Mouse (Mus musculus) cerebellum, adult 2 months (tissue): ENCODE results near the gene Cd9. TPM values are rescaled to one million over a fixed set of nuclear protein-coding genes. Genes with fewer than 3 reads are reported as not detected.

Experiments
- DNase-seq, 2 experiments: peaks; one replicate each; pipeline ENCODE4 v3.0.0; 2021
- H3K27ac ChIP-seq: fragments of 200-500 bp; 2 replicates; pipeline ENCODE4 v1.5.1; 2012; ENCODE audit warnings: low read length, control low read depth, inconsistent platforms; ENCODE audit not compliant: insufficient read depth
- H3K27me3 ChIP-seq: fragments of 200-500 bp; 2 replicates; pipeline ENCODE4 v1.6.1; 2012; ENCODE audit warnings: inconsistent platforms, mild to moderate bottlenecking, low read length, moderate library complexity; ENCODE audit not compliant: control insufficient read depth, insufficient read depth
- H3K4me1 ChIP-seq: fragments of 200-500 bp; 2 replicates; pipeline ENCODE4 v1.6.1; 2011; ENCODE audit warnings: low read length; ENCODE audit not compliant: control insufficient read depth, insufficient read depth
- H3K4me3 ChIP-seq: fragments of 200-500 bp; replicated peaks from 2 replicates; pipeline ENCODE3; 2011; ENCODE audit warnings: mild to moderate bottlenecking, low read depth, low read length, control low read depth; ENCODE audit not compliant: insufficient read depth
- CTCF ChIP-seq: fragments of 200-500 bp; IDR thresholded peaks from 2 replicates; pipeline ENCODE4 v1.5.1; 2011; ENCODE audit warnings: low read depth, mild to moderate bottlenecking, control low read depth, low read length, moderate library complexity, borderline replicate concordance; ENCODE audit not compliant: insufficient read depth
- POLR2A ChIP-seq: fragments of 200-500 bp; IDR thresholded peaks from 2 replicates; pipeline ENCODE4 v1.6.1; 2011; ENCODE audit warnings: low read length, control low read depth, borderline replicate concordance; ENCODE audit not compliant: insufficient read depth
- WGBS: fragments of 180-500 bp; shearing (Covaris S2); methylation state at CpG from one replicate; pipeline ENCODE4 v1.1.7; 2018; 5-methylcytosine and 5-hydroxymethylcytosine counted together
- polyA plus RNA-seq: library from polyadenylated mRNA; depleted of rRNA; stranded (reverse); fragments of >200 nt; gene quantifications from 2 replicates; pipeline ENCODE4 v1.2.3, GENCODE M21; 2012

Cd9 gene
- polyA plus RNA-seq, 1 experiment: 96.9 TPM

DNA sequence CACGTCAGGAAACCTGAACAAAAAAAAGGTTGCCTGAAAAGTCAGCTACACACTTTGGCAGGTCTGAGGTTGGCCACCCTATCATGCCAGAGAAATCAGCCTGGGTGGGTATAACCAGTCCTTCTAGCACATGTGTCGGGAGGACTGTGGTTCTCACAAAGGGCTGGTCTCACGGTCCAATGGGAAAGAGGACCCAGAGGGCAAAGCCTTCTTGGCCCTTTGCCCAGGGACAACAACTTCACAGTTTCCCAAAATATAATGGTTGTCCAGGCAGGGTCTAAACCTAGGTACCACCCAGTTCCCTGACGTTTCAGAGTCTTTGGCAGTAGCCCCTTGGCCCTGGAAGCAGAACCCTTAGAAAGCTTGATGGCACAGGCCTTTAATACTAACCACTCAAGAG is 25.4 kb downstream of the Cd9 start:
- no peak overlapping the region for H3K27ac ChIP-seq
- TF ChIP-seq CTCF (no peak), POLR2A (no peak)
- H3K27me3 ChIP-seq: no peaks in the 10 kb centered on the region
- H3K4me3 ChIP-seq: no peak overlapping the region
- WGBS: 83% methylated on average over 4 of the region's 4 CpGs
- DNase-seq: no peak
- peaks cover 6% of the 10 kb centered on the region; the same call in 1 of the 2 replicates for H3K4me1 ChIP-seq

DNA sequence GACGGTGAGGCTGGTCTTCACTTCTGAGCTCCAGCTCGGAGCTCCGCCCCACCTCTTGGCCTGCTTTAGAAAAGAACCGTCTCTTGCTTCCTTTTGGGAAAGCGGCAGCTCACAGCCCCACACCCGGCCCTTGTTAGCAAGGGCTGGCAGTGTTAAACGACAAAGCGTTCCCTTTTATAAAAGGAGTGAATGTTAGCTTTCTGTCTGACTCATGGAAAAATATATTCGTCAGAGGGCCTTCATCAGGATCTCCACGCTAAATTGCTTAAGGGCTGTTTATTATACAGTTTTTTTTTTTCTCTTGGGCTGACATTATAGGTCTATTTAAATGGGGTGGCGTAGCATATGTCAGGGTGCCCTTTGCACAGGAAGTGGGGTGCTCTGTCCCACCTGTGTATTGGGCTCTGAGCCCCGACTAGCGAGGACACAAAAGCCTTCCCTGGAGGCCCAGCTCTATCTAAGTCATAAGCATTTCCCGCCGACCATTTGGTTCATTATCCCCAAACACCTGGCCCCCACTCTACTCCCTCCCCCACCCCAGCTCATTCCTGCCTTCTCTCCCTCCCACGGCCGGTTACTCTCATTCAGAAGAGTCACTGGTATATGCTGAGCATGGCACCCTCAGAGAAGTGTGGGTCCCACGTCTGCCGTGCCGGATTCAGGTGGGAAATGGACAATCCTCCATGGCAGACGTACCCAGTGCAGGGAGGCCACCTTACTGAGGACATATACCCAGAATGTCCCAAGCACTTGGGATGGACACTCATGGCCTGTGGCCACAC is 26.2 kb downstream of the Cd9 start:
- Histone ChIP-seq H3K4me1 (peaks cover 6% of the 10 kb centered on the region; the same call in 1 of the 2 replicates), H3K4me3 (no peak overlapping the region), H3K27ac (no peak overlapping the region), H3K27me3 (no peaks in the 10 kb centered on the region)
- TF ChIP-seq POLR2A (no peak), CTCF (no peak)
- DNase-seq: no peak
- 80% methylated on average over 21 of the region's 21 CpGs for WGBS

DNA sequence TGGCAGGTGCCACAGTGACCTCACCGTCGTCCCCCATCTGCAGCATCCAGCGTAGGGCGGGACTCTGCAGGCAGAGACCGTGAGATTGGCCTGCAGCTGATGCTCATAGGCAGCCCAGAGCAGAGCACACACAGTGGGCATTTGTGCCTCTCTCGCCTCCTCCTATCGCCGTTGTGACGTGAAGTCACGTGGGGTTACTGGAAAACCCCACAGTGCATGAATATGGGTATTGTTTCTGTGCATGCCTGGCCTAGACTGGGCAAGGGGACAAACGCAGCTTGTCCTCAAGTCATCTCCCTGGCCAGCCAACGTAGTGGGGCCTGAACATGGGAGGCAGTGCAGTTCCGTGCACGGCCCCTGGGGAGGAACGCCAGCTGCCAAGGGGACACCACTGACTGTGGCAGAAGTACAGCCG is 27.3 kb downstream of the Cd9 start:
- Histone ChIP-seq H3K27me3 (no peaks in the 10 kb centered on the region), H3K4me3 (peak overlapping the region; percentile 19), H3K4me1 (peaks cover 6% of the 10 kb centered on the region; the same call in 1 of the 2 replicates), H3K27ac (no peak overlapping the region)
- WGBS: 25% methylated on average over 16 of the region's 16 CpGs
- DNase-seq: peak; percentile 37 to 62
- TF ChIP-seq POLR2A (no peak), CTCF (0 out of 2 replicates have a peak, but pooled peaks have one; percentile 23)

DNA sequence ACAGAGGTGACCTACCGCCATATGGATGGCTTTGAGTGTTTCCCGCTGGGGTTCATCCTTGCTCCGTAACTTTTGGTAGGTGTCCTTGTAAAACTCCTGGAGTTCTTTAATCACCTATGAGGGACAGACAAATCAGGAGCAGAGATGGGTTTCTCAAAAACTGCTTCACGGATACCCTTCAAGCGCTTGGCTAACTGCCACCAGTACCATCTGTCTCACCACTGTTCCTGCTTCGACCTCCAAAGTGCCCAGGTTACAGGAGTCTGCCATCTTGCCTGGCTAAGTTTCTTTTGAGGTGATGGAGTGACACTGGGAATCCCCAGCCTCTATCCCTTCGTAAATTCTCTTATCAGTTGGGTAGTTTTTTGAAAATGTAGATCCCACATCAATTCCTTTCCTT is 32.3 kb downstream of the Cd9 start:
- WGBS: 65% methylated on average over 7 of the region's 7 CpGs

DNA sequence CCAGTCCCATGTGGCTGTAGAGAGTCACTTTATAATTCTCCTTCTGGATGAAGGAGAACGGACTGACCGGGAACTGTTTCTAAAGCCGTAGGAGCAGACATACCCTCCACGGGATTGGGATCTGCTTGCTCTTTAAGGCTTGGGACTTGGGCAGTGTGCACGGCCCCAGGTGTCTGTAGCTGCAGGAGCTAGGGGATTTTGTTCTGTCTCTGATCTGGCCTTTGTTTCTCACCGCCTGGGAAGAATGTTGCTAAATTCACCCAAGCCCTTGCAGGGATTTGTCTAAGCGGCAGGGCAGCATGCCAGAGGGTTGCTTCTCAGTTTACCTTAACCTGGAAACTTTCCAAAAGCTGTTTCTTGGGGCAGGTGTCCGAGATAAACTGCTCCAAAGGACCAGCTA is 32.8 kb downstream of the Cd9 start:
- 66% methylated on average over 8 of the region's 8 CpGs for WGBS
- Histone ChIP-seq H3K4me3 (no peak overlapping the region), H3K27me3 (no peaks in the 10 kb centered on the region), H3K27ac (no peak overlapping the region), H3K4me1 (no peaks in the 10 kb centered on the region)
- TF ChIP-seq CTCF (no peak), POLR2A (no peak)
- DNase-seq: no peak

More for the DNA sequence above, 32.3 kb downstream of the Cd9 start:
- TF ChIP-seq CTCF (no peak), POLR2A (no peak)
- DNase-seq: no peak
- Histone ChIP-seq H3K4me3 (no peak overlapping the region), H3K27me3 (no peaks in the 10 kb centered on the region), H3K4me1 (peaks cover 3% of the 10 kb centered on the region; the same call in 1 of the 2 replicates), H3K27ac (no peak overlapping the region)

DNA sequence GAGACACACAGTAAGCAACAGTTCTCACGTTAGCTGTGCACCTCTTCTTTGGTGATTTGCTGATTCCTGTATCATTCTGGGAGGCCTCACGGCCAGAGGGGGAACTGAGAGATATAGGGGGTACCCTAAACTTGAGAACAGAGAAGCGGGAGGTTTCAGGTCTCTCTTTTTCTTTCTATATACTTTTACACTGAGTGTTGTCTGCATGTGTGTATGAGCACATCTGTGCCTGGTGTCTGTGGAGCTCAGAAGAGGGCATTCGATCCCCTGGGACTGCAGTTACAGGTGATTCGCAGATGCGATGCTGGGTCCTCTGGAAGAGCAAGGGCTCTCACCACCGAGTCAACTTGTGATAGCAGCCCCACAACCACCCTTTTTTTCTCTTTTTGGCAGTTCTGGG is 33.3 kb downstream of the Cd9 start:
- no peak overlapping the region for H3K4me3 ChIP-seq
- TF ChIP-seq POLR2A (no peak), CTCF (no peak)
- no peak overlapping the region for H3K27ac ChIP-seq
- H3K4me1 ChIP-seq: no peaks in the 10 kb centered on the region
- 92% methylated on average over 7 of the region's 7 CpGs for WGBS
- H3K27me3 ChIP-seq: no peaks in the 10 kb centered on the region
- no peak for DNase-seq

DNA sequence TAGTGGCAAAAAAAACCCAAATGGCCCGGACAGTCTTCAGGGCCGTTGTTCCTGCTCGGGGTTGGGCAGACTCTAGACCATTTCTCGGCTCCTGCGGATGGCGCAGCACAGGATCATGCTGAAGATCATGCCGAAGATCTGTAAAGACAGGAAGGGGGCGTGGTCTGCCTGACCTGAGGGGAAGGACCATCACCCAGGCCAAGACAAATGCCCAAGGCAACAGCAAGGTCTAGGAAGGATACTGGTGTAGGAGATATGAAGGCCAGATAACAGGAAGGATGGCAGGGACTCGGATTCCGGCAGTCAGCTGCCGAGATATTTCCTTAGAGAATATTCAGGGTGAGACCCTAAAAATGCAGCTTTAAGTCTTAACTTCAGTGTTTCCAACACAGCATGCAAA is 34.0 kb downstream of the Cd9 start:
- no peaks in the 10 kb centered on the region for H3K27me3 ChIP-seq
- DNase-seq: no peak
- no peaks in the 10 kb centered on the region for H3K4me1 ChIP-seq
- 91% methylated on average over 11 of the region's 11 CpGs for WGBS
- TF ChIP-seq POLR2A (no peak), CTCF (no peak)
- no peak overlapping the region for H3K27ac ChIP-seq
- H3K4me3 ChIP-seq: no peak overlapping the region

DNA sequence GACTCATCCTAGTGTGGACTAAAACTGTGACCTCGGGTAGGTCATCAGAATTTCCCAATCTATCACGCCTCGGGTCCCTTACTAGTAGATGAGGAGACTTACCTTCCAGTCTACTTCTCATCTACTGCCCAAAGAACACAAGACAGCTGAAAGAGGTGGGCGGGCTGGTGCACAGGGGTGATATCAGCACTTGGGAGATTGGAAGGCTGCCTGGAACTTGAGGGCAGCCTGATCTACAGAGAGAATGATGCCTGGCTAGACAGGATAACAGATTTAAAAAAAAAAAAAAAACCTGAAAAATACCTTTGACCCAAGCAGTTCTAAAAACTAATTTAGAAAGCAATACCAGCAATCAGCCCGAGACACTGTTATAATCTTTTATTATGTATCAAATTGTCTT is 34.7 kb downstream of the Cd9 start:
- no peaks in the 10 kb centered on the region for H3K4me1 ChIP-seq
- no peak for DNase-seq
- H3K27ac ChIP-seq: no peak overlapping the region
- no peaks in the 10 kb centered on the region for H3K27me3 ChIP-seq
- H3K4me3 ChIP-seq: no peak overlapping the region
- 94% methylated on average over 5 of the region's 5 CpGs for WGBS
- TF ChIP-seq POLR2A (no peak), CTCF (no peak)
